In the genomic region with DNA sequence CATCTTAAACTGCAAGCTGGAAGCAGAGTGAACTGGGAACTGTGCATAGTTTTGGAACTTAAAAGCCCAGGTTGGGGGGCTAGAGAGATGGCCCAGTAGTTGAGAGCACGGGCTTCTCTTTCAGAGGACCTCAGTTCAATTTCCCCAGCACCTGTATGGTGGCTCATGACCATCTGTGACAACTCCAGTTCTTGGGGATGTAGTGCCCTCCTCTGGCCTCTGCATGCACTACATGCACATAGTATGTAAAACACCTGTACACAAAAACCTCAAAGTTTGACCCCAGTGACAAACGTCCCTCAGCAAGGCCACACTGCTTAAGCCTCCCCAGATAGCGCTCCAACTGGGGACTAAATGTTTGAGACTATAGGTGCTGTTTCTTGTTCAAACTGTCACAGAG, we compare ENCODE assay signal across 8 mouse cellular contexts. TPM values are rescaled to one million over a fixed set of nuclear protein-coding genes. Genes with fewer than 3 reads are reported as not detected.
DNase-seq lines count a peak whose midpoint lies in the region; ATAC-seq and TF ChIP-seq lines count a peak whose summit lies in the region.
"Had no signal": no experiment of that assay in that cellular context is flagged by ENCODE, and none has a peak within 500 bp of the region (broad histone marks: within the 10 kb centered on the region; RNA-seq: fewer than 3 reads in every experiment).

No protein-coding gene starts in this region.

- no peak overlapping the region for H3K27ac ChIP-seq in forebrain, embryonic 10.5 days
- H3K27ac ChIP-seq: liver, embryonic 15.5 days had no signal

- WGBS in forebrain, embryonic 10.5 days: 43% methylated on average over 3 of the region's 3 CpGs

- H3K36me3 ChIP-seq in E14TG2a.4 (ENCODE audit: insufficient read depth, low read length): peaks cover 8% of the 10 kb centered on the region
- 0 out of 2 replicates have a peak, but pooled peaks cover 3% of the 10 kb centered on the region for H3K36me3 ChIP-seq in forebrain, embryonic 10.5 days (replicated peaks)

- H3K27me3 ChIP-seq in E14TG2a.4 (ENCODE audit: insufficient read depth, low read length): no peaks in the 10 kb centered on the region
- H3K27me3 ChIP-seq in forebrain, embryonic 10.5 days (ENCODE audit: poor library complexity, severe bottlenecking): peaks cover 10% of the 10 kb centered on the region; the same call in 1 of the 2 replicates

- peaks cover 12% of the 10 kb centered on the region for H3K4me1 ChIP-seq in E14TG2a.4 (replicated peaks; ENCODE audit: low read depth, low read length)
- H3K4me1 ChIP-seq in forebrain, embryonic 10.5 days: peaks cover 11% of the 10 kb centered on the region; the same call in 1 of the 2 replicates

- H3K9me3 ChIP-seq in E14TG2a.4 (ENCODE audit: low read length): no peaks in the 10 kb centered on the region
- no peaks in the 10 kb centered on the region for H3K9me3 ChIP-seq in forebrain, embryonic 10.5 days
- H3K9me3 ChIP-seq: liver, embryonic 15.5 days had no signal

- DNase-seq in kidney, postnatal 4 days: peak; percentile 51 to 64
- no peak for DNase-seq in kidney, adult 9 months
- peak; percentile 66 for DNase-seq in brain, adult 2 months (ENCODE audit: low read depth, low spot score)
- peak; percentile 38 for DNase-seq in lung, postnatal 10 days
- no peak for DNase-seq in forebrain, embryonic 10.5 days (ENCODE audit: extremely low spot score, low spot score)

- no peak overlapping the region for H3K4me3 ChIP-seq in E14TG2a.4 (replicated peaks; ENCODE audit: low read length)
- no peak overlapping the region for H3K4me3 ChIP-seq in forebrain, embryonic 10.5 days
- H3K4me3 ChIP-seq: liver, embryonic 15.5 days had no signal

- TF ChIP-seq CTCF in E14TG2a.4 (conservative IDR thresholded peaks at IDR 0.05; ENCODE audit: low read length): peak; percentile 55

- no peak for ATAC-seq in monocyte, adult 5-6 weeks (replicated peaks; ENCODE audit: insufficient number of reproducible peaks, low FRiP score, low TSS enrichment, poor library complexity, severe bottlenecking)

RNA-seq across cellular contexts. Expression of gene Adra1d, which starts 35.0 kb away (rescaled TPM):
- not detected in 3 replicates for total RNA-seq in monocyte, adult 5-6 weeks (2017)
- polyA plus RNA-seq in forebrain, embryonic 10.5 days (2016; fragmentation: Nextera tagmentation; extraction: Ambion mirVana): 0.19 TPM in 1 of 2 replicates, not detected in the other

RNA-seq across cellular contexts. Expression of gene Smox, which starts 35.8 kb away (rescaled TPM):
- 8.0 to 34.0 TPM (median 20.6 TPM) in 3 replicates for total RNA-seq in monocyte, adult 5-6 weeks (2017)
- polyA plus RNA-seq in forebrain, embryonic 10.5 days (2016; fragmentation: Nextera tagmentation; extraction: Ambion mirVana): 31.7 TPM in 2 replicates

Comparison
In these comparisons a context has a peak if more than half of its experiments do, and no peak if none do; other contexts are left out.
1. DNase-seq: peak in kidney, postnatal 4 days (2 of 2), brain, adult 2 months (single experiment) and lung, postnatal 10 days (single experiment); none in kidney, adult 9 months (single experiment) and forebrain, embryonic 10.5 days (single experiment).